Mouse (Mus musculus): ENCODE data around the gene Phf14.

GRCm38 (mm10) chr6:12097125-12097524, 189.5 kb downstream of the Phf14 start:
- TF ChIP-seq CTCF (IDR thresholded peaks at IDR 0.05; ENCODE audit: insufficient read depth, low read depth, low read length) (no peak), POLR2A (IDR thresholded peaks at IDR 0.05; ENCODE audit: insufficient read depth, low read depth, low read length) (no peak)
